Mouse (Mus musculus) C2C12 (cell line): ENCODE results near the gene Elovl5. TPM values are rescaled to one million over a fixed set of nuclear protein-coding genes. Genes with fewer than 3 reads are reported as not detected.

Source experiments
- H3K27me3 ChIP-seq: one replicate; pipeline ENCODE4 v1.6.1; 2011; ENCODE audit not compliant: control insufficient read depth, insufficient read depth, insufficient read length
- H3K36me3 ChIP-seq: one replicate; pipeline ENCODE4 v1.6.1; 2011; ENCODE audit not compliant: control insufficient read depth, insufficient read depth
- H3K4me3 ChIP-seq: one replicate; pipeline ENCODE4 v1.5.1; 2011; ENCODE audit warnings: mild to moderate bottlenecking, control low read depth; ENCODE audit not compliant: poor library complexity, insufficient read depth, severe bottlenecking
- H3K79me2 ChIP-seq: one replicate; pipeline ENCODE4 v1.6.1; 2011; ENCODE audit not compliant: control insufficient read depth, insufficient read depth
- H3K79me3 ChIP-seq: one replicate; pipeline ENCODE4 v1.6.1; 2011; ENCODE audit warnings: low read depth, control low read depth
- H3ac ChIP-seq: one replicate; pipeline ENCODE3; 2011; ENCODE audit warnings: low read depth; ENCODE audit not compliant: control insufficient read depth, insufficient read length
- CEBPB ChIP-seq: IDR thresholded peaks from one replicate; pipeline ENCODE4 v1.6.1; 2011; ENCODE audit warnings: low read depth, mild to moderate bottlenecking, control low read depth, moderate library complexity
- CTCF ChIP-seq: IDR thresholded peaks from one replicate; pipeline ENCODE4 v1.5.1; 2011; ENCODE audit not compliant: control insufficient read depth, insufficient read depth, insufficient read length
- FOSL1 ChIP-seq: IDR thresholded peaks from one replicate; pipeline ENCODE4 v1.8.0; 2011; ENCODE audit warnings: mild to moderate bottlenecking, low read length; ENCODE audit not compliant: poor library complexity, insufficient read depth, severe bottlenecking
- MAX ChIP-seq: IDR thresholded peaks from one replicate; pipeline ENCODE4 v1.6.1; 2011; ENCODE audit warnings: mild to moderate bottlenecking, control low read depth
- MYOD1 ChIP-seq: IDR thresholded peaks from one replicate; pipeline ENCODE4 v1.6.1; 2011; ENCODE audit warnings: low read depth; ENCODE audit not compliant: control insufficient read depth, insufficient read length
- MYOG ChIP-seq: IDR thresholded peaks from one replicate; pipeline ENCODE4 v1.6.1; 2011; ENCODE audit not compliant: control insufficient read depth, insufficient read length; ENCODE audit errors: extremely low read depth
- USF1 ChIP-seq: IDR thresholded peaks from one replicate; pipeline ENCODE4 v1.6.1; 2011; ENCODE audit warnings: low read depth, mild to moderate bottlenecking, control low read depth, moderate library complexity
- polyA plus RNA-seq: library from polyadenylated mRNA; unstranded; fragments of >200 nt; fragmentation: generic; extraction: Trizol; gene quantifications from one replicate; pipeline ENCODE4 v1.2.1, GENCODE M21; 2012; ENCODE audit warnings: missing spikeins

The Elovl5 gene
- polyA plus RNA-seq, 1 experiment = 33.9 TPM

GRCm38 (mm10) chr9:77918211-77918610 lies 1.0 kb downstream of the Elovl5 start:
- Histone ChIP-seq H3K27me3 (no peaks in the 10 kb centered on the region), H3K79me3 (peaks cover 34% of the 10 kb centered on the region), H3K79me2 (peaks cover 56% of the 10 kb centered on the region), H3K4me3 (peak overlapping the region; percentile 80), H3K36me3 (no peaks in the 10 kb centered on the region), H3ac (peak overlapping the region; percentile 72)
- TF ChIP-seq FOSL1 = no peak
- no peak for TF ChIP-seq CTCF
- no peak for TF ChIP-seq CEBPB
- TF ChIP-seq USF1 = no peak
- TF ChIP-seq MYOD1 = no peak
- no peak for TF ChIP-seq MYOG
- TF ChIP-seq MAX = no peak

DNA sequence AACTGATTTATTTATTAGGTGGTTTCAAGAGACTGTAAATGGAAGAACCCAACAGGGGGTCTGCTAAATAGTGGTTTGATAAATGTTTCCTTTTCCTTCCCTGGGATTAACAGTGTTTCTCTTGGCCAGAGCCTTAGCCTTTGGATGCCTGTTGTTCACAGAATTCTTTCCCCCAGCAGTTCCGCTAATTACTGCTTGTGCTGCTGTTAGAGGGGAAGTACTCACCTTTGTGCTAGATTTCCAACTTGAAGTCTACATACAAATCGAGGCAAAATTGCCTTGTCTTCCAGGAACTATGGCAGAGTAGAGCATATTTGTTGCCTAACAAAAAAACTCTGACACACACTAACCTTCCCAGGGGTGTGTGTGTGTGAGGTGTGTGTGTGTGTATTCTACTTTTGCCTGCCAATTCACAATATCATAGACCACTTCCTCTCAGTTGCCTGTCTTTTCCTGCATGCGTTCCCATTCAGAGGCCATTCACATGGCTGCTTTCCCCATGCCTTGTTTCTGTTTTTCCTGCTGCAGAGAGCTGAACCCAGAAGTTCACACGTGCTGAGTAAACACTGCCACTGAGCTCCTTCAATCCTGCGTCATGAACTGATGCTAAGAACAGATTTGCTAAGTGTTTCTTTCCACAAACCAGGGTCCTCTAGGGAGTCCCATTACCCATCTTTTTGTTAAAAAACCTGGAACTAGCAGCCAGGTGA lies 2.0 kb downstream of the Elovl5 start:
- H3ac ChIP-seq = no peak overlapping the region
- no peaks in the 10 kb centered on the region for H3K36me3 ChIP-seq
- H3K79me2 ChIP-seq = peaks cover 59% of the 10 kb centered on the region
- no peaks in the 10 kb centered on the region for H3K27me3 ChIP-seq
- TF ChIP-seq CEBPB = no peak
- no peak for TF ChIP-seq CTCF
- TF ChIP-seq USF1 = no peak
- no peak for TF ChIP-seq MAX
- TF ChIP-seq MYOG = no peak
- no peak for TF ChIP-seq FOSL1
- H3K4me3 ChIP-seq = no peak overlapping the region
- peaks cover 35% of the 10 kb centered on the region for H3K79me3 ChIP-seq

- H3K36me3 ChIP-seq = no peaks in the 10 kb centered on the region
- H3K27me3 ChIP-seq = no peaks in the 10 kb centered on the region
- peaks cover 73% of the 10 kb centered on the region for H3K79me2 ChIP-seq
- H3K4me3 ChIP-seq = no peak overlapping the region
- H3ac ChIP-seq = no peak overlapping the region
- peaks cover 40% of the 10 kb centered on the region for H3K79me3 ChIP-seq
- TF ChIP-seq MAX (no peak), USF1 (no peak), CTCF (no peak), MYOG (no peak), CEBPB (no peak), MYOD1 (no peak), FOSL1 (no peak)
Observed at GRCm38 (mm10) chr9:77920481-77920880, 3.3 kb downstream of the Elovl5 start.

DNA sequence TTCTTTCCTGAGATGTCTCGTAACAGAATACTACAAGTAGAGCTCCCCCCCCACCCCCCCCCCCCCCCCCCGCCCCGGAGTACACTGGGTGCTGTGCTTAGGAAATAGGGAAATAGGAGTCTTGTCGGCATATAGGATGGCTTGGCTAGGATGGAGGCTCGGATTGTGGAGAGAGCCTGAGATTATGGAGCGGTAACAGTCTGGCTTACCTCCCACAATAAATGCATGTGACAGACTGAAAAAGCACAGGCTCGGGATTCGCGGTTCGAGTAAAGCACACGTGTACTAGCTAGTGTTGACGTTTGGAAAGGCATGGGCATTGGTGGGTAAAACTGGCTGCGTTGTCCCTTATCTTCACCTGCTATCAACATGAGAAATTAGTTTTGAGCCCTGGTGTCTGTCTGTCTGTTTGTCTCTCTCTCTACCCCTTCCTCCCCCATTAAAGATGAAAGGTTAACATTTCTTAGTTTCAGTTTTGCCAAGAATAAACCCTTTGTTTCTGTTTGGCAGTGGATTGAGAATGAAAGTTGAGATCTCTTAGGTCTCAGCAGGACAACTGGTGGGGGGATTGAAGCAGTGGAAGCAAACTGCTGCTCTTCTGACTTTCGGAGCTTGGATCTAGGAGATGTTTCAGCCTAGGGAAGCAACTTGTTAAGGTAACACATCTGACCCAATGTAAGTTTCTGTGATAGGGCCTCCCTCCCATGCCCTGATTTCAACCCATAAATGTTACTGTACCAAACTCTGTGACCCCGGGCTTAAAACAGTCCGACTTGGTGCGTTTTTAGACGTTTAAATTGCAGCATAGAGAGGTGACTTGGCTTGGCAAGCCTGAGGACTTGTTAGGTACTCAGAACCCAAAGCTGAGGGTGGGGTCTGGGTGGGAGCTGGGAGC lies 4.4 kb downstream of the Elovl5 start:
- Histone ChIP-seq H3ac (no peak overlapping the region), H3K79me2 (peaks cover 84% of the 10 kb centered on the region), H3K79me3 (peaks cover 46% of the 10 kb centered on the region), H3K36me3 (no peaks in the 10 kb centered on the region), H3K4me3 (no peak overlapping the region), H3K27me3 (no peaks in the 10 kb centered on the region)
- TF ChIP-seq MAX (no peak), CTCF (no peak), MYOG (no peak), MYOD1 (no peak), USF1 (no peak), FOSL1 (no peak), CEBPB (no peak)

DNA sequence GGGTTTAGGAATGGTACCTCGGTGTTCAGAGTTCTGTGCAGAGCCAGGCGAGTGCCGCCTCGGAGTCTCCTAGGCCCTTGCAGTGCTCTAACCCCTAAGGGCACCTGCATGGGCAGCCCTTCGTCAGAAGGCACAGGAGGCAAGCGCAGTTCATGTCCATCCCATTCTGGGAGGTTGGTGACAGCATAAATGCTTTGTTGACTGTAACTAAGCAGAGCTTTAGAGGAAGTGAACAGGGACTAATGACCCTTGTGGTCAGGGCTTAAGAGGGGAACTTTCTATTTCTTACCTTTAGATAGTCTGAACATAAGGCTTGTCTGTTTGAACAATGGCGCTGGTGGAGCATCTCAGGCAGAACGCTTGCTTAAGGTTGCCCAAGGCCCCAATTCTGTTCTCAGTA lies 6.6 kb downstream of the Elovl5 start:
- no peaks in the 10 kb centered on the region for H3K36me3 ChIP-seq
- H3K27me3 ChIP-seq = no peaks in the 10 kb centered on the region
- TF ChIP-seq MAX (no peak), MYOG (no peak), CEBPB (no peak), USF1 (no peak), FOSL1 (no peak)
- peaks cover 91% of the 10 kb centered on the region for H3K79me2 ChIP-seq
- peaks cover 53% of the 10 kb centered on the region for H3K79me3 ChIP-seq
- H3ac ChIP-seq = no peak overlapping the region
- H3K4me3 ChIP-seq = no peak overlapping the region
